Mouse (Mus musculus) thymus, adult 18-20 months (tissue): ENCODE measurements at regions not wholly inside any gene's neighbourhood (a gene's known extent, or its start where the extent isn't known, plus 50 kb on each side); places are given as distances from the start of the nearest gene placed in this dataset.

Experiments
- DNase-seq, 2 experiments: peaks; one replicate each; pipeline ENCODE4 v3.0.0; 2022; ENCODE audit warnings: mixed read lengths in 2 of 2

GRCm38 (mm10) chr7:35948389-35948788, 145.6 kb upstream of the Zfp507 start:
- no peak for DNase-seq

GRCm38 (mm10) chr7:35941086-35941485, 138.3 kb upstream of the Zfp507 start:
- no peak for DNase-seq

GRCm38 (mm10) chr7:35938123-35938869, 135.5 kb upstream of the Zfp507 start:
- DNase-seq: no peak

- no peak for DNase-seq
Observed at GRCm38 (mm10) chr7:35926749-35927148, 123.9 kb upstream of the Zfp507 start.

- no peak for DNase-seq
Observed at GRCm38 (mm10) chr7:35922582-35922981, 119.8 kb upstream of the Zfp507 start.

GRCm38 (mm10) chr7:35920884-35921283, 118.1 kb upstream of the Zfp507 start:
- DNase-seq: no peak

- DNase-seq: no peak
Observed at GRCm38 (mm10) chr7:35920194-35920609, 117.4 kb upstream of the Zfp507 start.

- DNase-seq: no peak
Observed at GRCm38 (mm10) chr7:35910109-35910706, 107.4 kb upstream of the Zfp507 start.

- no peak for DNase-seq
Observed at GRCm38 (mm10) chr7:35901942-35902381, 99.2 kb upstream of the Zfp507 start.

GRCm38 (mm10) chr7:35898701-35899445, 96.1 kb upstream of the Zfp507 start:
- DNase-seq: no peak

GRCm38 (mm10) chr7:35893292-35893691, 90.5 kb upstream of the Zfp507 start:
- DNase-seq: no peak

GRCm38 (mm10) chr7:35886051-35886450, 83.2 kb upstream of the Zfp507 start:
- no peak for DNase-seq

- DNase-seq: no peak
Observed at GRCm38 (mm10) chr7:35879755-35880304, 77.0 kb upstream of the Zfp507 start.

GRCm38 (mm10) chr7:35878164-35878563, 75.4 kb upstream of the Zfp507 start:
- DNase-seq: no peak

GRCm38 (mm10) chr7:35861049-35861448, 58.2 kb upstream of the Zfp507 start:
- no peak for DNase-seq

GRCm38 (mm10) chr7:35859601-35860000, 56.8 kb upstream of the Zfp507 start:
- DNase-seq: peak in 1 of 2 experiments; percentile 6

GRCm38 (mm10) chr7:35857693-35858092, 54.9 kb upstream of the Zfp507 start:
- no peak for DNase-seq
